ENCODE assay signal across 8 mouse cellular contexts in genomic region chr3:58784219-58785092, GRCm38 (mm10). TPM values are rescaled to one million over a fixed set of nuclear protein-coding genes. Genes with fewer than 3 reads are reported as not detected.
A peak's percentile ranks its signal among the peaks of the same experiment; 100 is the strongest.
DNase-seq lines count a peak whose midpoint lies in the region; ATAC-seq and TF ChIP-seq lines count a peak whose summit lies in the region.

No protein-coding gene starts in this region.

- TF ChIP-seq CTCF in testis, adult 2 months (IDR thresholded peaks at IDR 0.05; ENCODE audit: control insufficient read depth, insufficient read depth, insufficient replicate concordance, low read depth, low read length): no peak

- no peaks in the 10 kb centered on the region for H3K9me3 ChIP-seq in limb, embryonic 14.5 days (ENCODE audit: control insufficient read depth, low read length)

- no peak for TF ChIP-seq POLR2A in testis, adult 2 months (IDR thresholded peaks at IDR 0.05; ENCODE audit: control insufficient read depth, low read depth, low read length)
- no peak for TF ChIP-seq POLR2A in limb, embryonic 14.5 days (IDR thresholded peaks at IDR 0.05; ENCODE audit: borderline replicate concordance, extremely low read depth, insufficient read depth, insufficient read length)

- no peak overlapping the region for H3K4me2 ChIP-seq in limb, embryonic 14.5 days (replicated peaks; ENCODE audit: low read depth, low read length, severe bottlenecking)

- DNase-seq in gastrocnemius, postnatal 10 days: peak; percentile 16
- DNase-seq in gastrocnemius, postnatal 4 days (ENCODE audit: low spot score in 2 of 2): no peak
- no peak for DNase-seq in testis, postnatal 10 days (ENCODE audit: low spot score)
- DNase-seq in limb, embryonic 14.5 days (ENCODE audit: low spot score): peak; percentile 60
- no peak for DNase-seq in frontal cortex, postnatal 14 days (ENCODE audit: low spot score in 2 of 2)
- no peak for DNase-seq in spleen, postnatal 36 days (ENCODE audit: low spot score in 2 of 2)

- peak overlapping the region; percentile 45 for H3K4me3 ChIP-seq in testis, adult 2 months (ENCODE audit: control insufficient read depth, low read depth, low read length)
- no peak overlapping the region for H3K4me3 ChIP-seq in limb, embryonic 14.5 days (replicated peaks; ENCODE audit: low read length)

- H3K36me3 ChIP-seq in testis, adult 2 months (ENCODE audit: control insufficient read depth, insufficient read depth, low read length): no peaks in the 10 kb centered on the region
- no peaks in the 10 kb centered on the region for H3K36me3 ChIP-seq in limb, embryonic 14.5 days (ENCODE audit: control insufficient read depth, insufficient read depth, low read length)

- H3K27ac ChIP-seq in testis, adult 2 months (ENCODE audit: control insufficient read depth, insufficient read depth, low read depth, low read length): peak overlapping the region; percentile 54
- no peak overlapping the region for H3K27ac ChIP-seq in limb, embryonic 14.5 days (replicated peaks; ENCODE audit: low read depth, low read length)

- H3K9ac ChIP-seq in limb, embryonic 14.5 days (ENCODE audit: low read depth, low read length, severe bottlenecking): no peak overlapping the region

- no peaks in the 10 kb centered on the region for H3K27me3 ChIP-seq in testis, adult 2 months (ENCODE audit: control insufficient read depth, insufficient read depth, low read length)
- no peaks in the 10 kb centered on the region for H3K27me3 ChIP-seq in limb, embryonic 14.5 days (ENCODE audit: control insufficient read depth, insufficient read depth, low read length)

- peak; percentile 54; the same call in 1 of the 2 replicates for ATAC-seq in common myeloid progenitor, adult 5-6 weeks (replicated peaks; ENCODE audit: low read depth, poor library complexity, severe bottlenecking)
- ATAC-seq in limb, embryonic 14.5 days (ENCODE audit: low FRiP score, low read depth): no peak

- 32% methylated on average over 8 of the region's 8 CpGs for WGBS in limb, embryonic 14.5 days

- peaks cover 18% of the 10 kb centered on the region for H3K4me1 ChIP-seq in testis, adult 2 months (ENCODE audit: control insufficient read depth, insufficient read depth, low read length)
- H3K4me1 ChIP-seq in limb, embryonic 14.5 days (ENCODE audit: control insufficient read depth, insufficient read depth, low read length): no peaks in the 10 kb centered on the region

RNA-seq across cellular contexts. Expression of gene Mindy4b-ps, which starts 37.7 kb away (rescaled TPM):
- total RNA-seq in gastrocnemius, postnatal 10 days (2021): not detected
- not detected for total RNA-seq in gastrocnemius, postnatal 4 days (2021)
- not detected in 2 replicates for polyA plus RNA-seq in testis, adult 2 months (2012; rRNA removed)
- not detected in 2 replicates for total RNA-seq in common myeloid progenitor, adult 5-6 weeks (2017)
- 0.04 and 0.13 TPM in 2 replicates for polyA plus RNA-seq in limb, embryonic 14.5 days (2012; rRNA removed)
- not detected in 2 replicates for polyA plus RNA-seq in limb, embryonic 14.5 days (2014; fragmentation: Nextera tagmentation; extraction: Ambion mirVana)

Comparison
In these comparisons a context has a peak if more than half of its experiments do, and no peak if none do; other contexts are left out.
1. DNase-seq: peak in gastrocnemius, postnatal 10 days (single experiment) and limb, embryonic 14.5 days (single experiment); none in gastrocnemius, postnatal 4 days (0 of 2), testis, postnatal 10 days (single experiment), frontal cortex, postnatal 14 days (0 of 2) and spleen, postnatal 36 days (0 of 2).